Mouse (Mus musculus): ENCODE results near the gene Pdyn. TPM values are rescaled to one million over a fixed set of nuclear protein-coding genes. Genes with fewer than 3 reads are reported as not detected.

Gene Pdyn
- 0.92 and 1.2 TPM in 2 replicates for polyA plus RNA-seq (2015; fragmentation: Nextera tagmentation; extraction: Ambion mirVana)

DNA sequence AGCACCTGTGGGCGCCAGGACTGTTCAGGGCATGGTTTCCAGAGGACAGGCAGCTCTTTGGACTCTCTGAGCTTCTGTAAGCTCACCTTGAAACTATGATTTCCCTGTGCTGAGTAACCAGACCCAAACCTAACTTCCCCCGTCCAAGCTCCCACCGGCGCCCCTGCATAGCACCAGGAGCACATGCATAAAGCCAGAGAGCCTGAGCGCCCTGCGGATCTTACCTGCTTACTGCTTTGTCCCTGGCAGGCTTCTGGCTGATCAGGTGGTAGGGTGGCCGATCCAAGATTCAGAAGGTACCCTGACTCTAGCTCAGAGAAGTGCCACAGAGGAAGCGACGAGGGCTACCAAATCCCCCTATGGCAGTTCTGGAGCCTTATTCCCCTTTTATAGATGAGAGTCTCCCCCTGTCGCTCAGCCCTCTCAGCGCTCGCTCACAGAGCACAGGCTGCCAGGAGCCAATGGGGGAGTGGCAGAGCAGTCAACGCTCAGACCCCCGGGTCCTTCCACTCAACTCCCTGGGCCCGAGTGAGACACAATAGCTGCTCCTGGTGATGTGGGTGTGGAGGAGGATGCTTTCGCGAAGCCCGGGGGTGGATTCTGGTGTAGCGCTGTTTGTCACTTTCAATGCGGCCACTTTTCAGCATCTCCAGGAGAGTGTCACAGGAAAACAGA, at the start of gene Pdyn:
TSS of gene Pdyn (minus strand) at position 361 of the 675 bp plus-strand sequence.
- H3K4me3 ChIP-seq (ENCODE audit: low read length): no peak within 1 kb of the TSS
- H3K27me3 ChIP-seq (replicated peaks; ENCODE audit: control insufficient read depth, insufficient read depth, low read length): peaks cover 18% of the 10 kb centered on the region
- no peak within 1 kb of the TSS for H3K27ac ChIP-seq (ENCODE audit: low read length)
- no peaks in the 10 kb centered on the region for H3K36me3 ChIP-seq (ENCODE audit: control insufficient read depth, insufficient read depth, low read length)
- no peak within 1 kb of the TSS for H3K4me2 ChIP-seq (ENCODE audit: low read depth, low read length)
- no peaks in the 10 kb centered on the region for H3K4me1 ChIP-seq (ENCODE audit: control insufficient read depth, insufficient read depth, low read length)
- ATAC-seq: no peak
- no peaks in the 10 kb centered on the region for H3K9me3 ChIP-seq (ENCODE audit: control insufficient read depth, low read length)
- H3K9ac ChIP-seq (ENCODE audit: low read depth, low read length): no peak within 1 kb of the TSS
- 8% methylated on average over 20 of the region's 20 CpGs for WGBS

DNA sequence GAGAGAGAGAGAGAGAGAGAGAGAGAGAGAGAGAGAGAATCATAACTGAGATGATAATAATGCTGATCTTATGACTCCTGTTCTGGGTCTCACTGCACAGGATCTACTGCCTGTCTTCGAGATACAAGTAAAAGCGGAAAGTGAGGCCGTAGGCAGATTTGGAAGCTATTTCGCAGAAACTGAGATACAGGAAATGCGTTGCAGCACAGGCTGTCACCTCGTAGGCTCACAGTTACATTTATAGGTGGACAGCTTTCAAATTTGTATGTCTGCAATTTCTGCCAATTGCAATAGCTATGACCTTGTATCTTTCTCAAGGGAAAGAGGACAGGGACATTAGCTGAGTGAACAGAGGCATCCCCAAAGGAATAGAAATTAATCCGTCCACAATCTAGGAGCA, 42.4 kb upstream of the Pdyn start:
- ATAC-seq: no peak
- H3K36me3 ChIP-seq (ENCODE audit: control insufficient read depth, insufficient read depth, low read length): no peaks in the 10 kb centered on the region
- no peaks in the 10 kb centered on the region for H3K27me3 ChIP-seq (replicated peaks; ENCODE audit: control insufficient read depth, insufficient read depth, low read length)
- H3K4me1 ChIP-seq (ENCODE audit: control insufficient read depth, insufficient read depth, low read length): no peaks in the 10 kb centered on the region
- 87% methylated on average over 7 of the region's 7 CpGs for WGBS
- H3K4me2 ChIP-seq (ENCODE audit: low read depth, low read length): no peak overlapping the region
- no peak overlapping the region for H3K9ac ChIP-seq (ENCODE audit: low read depth, low read length)
- H3K9me3 ChIP-seq (ENCODE audit: control insufficient read depth, low read length): no peaks in the 10 kb centered on the region
- no peak overlapping the region for H3K27ac ChIP-seq (ENCODE audit: low read length)
- no peak overlapping the region for H3K4me3 ChIP-seq (ENCODE audit: low read length)

DNA sequence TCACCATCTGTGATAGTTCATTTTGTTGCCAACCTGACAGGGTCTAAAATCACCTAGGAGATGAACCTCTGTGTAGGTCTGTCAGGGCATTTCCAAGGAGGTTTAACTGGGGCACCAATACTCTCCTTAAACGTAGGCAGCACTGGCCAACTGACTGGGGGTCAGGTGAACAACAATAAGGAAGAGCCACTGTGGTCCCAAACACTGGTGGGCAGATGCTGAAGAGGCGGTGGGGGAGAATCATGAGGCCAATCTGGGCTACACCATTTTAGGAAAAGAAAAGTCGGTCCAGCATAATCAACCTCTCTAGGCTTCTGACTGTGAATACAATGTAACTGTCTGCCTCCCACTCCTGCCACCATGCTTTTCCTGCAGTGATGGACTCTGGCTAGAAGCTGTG, 40.9 kb upstream of the Pdyn start:
- Histone ChIP-seq H3K27ac (ENCODE audit: low read length) (no peak overlapping the region), H3K27me3 (replicated peaks; ENCODE audit: control insufficient read depth, insufficient read depth, low read length) (no peaks in the 10 kb centered on the region), H3K4me3 (ENCODE audit: low read length) (no peak overlapping the region), H3K4me1 (ENCODE audit: control insufficient read depth, insufficient read depth, low read length) (no peaks in the 10 kb centered on the region), H3K4me2 (ENCODE audit: low read depth, low read length) (no peak overlapping the region), H3K9me3 (ENCODE audit: control insufficient read depth, low read length) (no peaks in the 10 kb centered on the region), H3K9ac (ENCODE audit: low read depth, low read length) (no peak overlapping the region), H3K36me3 (ENCODE audit: control insufficient read depth, insufficient read depth, low read length) (no peaks in the 10 kb centered on the region)
- 85% methylated on average over 3 of the region's 3 CpGs for WGBS
- no peak for ATAC-seq

DNA sequence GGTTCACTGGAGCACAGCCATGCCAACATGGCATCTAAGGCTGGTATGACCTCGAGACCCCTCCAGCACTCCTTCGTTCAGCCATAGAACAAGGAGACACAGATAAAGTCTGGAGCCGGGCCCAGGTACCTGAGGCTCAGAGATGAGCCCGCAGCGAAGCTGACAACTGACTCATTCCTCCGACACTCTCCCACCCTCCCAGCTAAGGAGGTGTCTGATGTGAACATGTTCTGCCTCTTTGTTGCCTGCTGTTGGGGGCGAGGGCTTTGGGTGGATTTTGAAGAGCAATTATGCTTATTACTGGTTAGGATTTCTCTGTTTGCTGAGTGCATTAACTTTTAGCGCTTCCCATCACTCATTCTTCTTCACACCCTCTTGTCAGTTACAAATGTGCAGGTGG, 34.4 kb upstream of the Pdyn start:
- Histone ChIP-seq H3K9me3 (ENCODE audit: control insufficient read depth, low read length) (no peaks in the 10 kb centered on the region), H3K27ac (ENCODE audit: low read length) (no peak overlapping the region), H3K27me3 (replicated peaks; ENCODE audit: control insufficient read depth, insufficient read depth, low read length) (no peaks in the 10 kb centered on the region), H3K4me2 (ENCODE audit: low read depth, low read length) (no peak overlapping the region), H3K9ac (ENCODE audit: low read depth, low read length) (no peak overlapping the region), H3K4me1 (ENCODE audit: control insufficient read depth, insufficient read depth, low read length) (no peaks in the 10 kb centered on the region), H3K4me3 (ENCODE audit: low read length) (no peak overlapping the region), H3K36me3 (ENCODE audit: control insufficient read depth, insufficient read depth, low read length) (no peaks in the 10 kb centered on the region)
- no peak for ATAC-seq
- 73% methylated on average over 8 of the region's 8 CpGs for WGBS

DNA sequence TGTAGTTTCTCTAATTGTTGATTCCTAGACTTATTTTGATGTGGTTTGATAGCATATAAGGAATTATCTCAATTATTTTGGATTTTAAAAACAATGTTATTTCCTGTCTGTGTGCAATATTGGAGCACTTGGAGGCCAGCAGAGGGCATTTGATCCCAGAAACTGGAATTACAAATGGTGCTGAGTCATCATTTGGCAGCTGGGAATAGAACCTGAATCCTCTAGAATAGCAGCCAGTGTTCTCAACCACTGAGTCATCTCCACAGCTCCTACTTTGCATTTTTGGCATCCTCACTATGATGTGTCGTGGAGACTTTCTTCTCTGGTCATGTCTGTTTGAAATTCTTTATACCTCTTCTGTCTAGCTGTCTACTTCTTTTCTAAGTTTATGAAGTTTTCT, 30.0 kb upstream of the Pdyn start:
- Histone ChIP-seq H3K4me3 (ENCODE audit: low read length) (no peak overlapping the region), H3K36me3 (ENCODE audit: control insufficient read depth, insufficient read depth, low read length) (no peaks in the 10 kb centered on the region), H3K9me3 (ENCODE audit: control insufficient read depth, low read length) (no peaks in the 10 kb centered on the region), H3K27me3 (replicated peaks; ENCODE audit: control insufficient read depth, insufficient read depth, low read length) (no peaks in the 10 kb centered on the region), H3K9ac (ENCODE audit: low read depth, low read length) (no peak overlapping the region), H3K4me2 (ENCODE audit: low read depth, low read length) (no peak overlapping the region), H3K4me1 (ENCODE audit: control insufficient read depth, insufficient read depth, low read length) (no peaks in the 10 kb centered on the region), H3K27ac (ENCODE audit: low read length) (no peak overlapping the region)
- no peak for ATAC-seq
- WGBS: 90% methylated on average over 1 of the region's 1 CpGs

DNA sequence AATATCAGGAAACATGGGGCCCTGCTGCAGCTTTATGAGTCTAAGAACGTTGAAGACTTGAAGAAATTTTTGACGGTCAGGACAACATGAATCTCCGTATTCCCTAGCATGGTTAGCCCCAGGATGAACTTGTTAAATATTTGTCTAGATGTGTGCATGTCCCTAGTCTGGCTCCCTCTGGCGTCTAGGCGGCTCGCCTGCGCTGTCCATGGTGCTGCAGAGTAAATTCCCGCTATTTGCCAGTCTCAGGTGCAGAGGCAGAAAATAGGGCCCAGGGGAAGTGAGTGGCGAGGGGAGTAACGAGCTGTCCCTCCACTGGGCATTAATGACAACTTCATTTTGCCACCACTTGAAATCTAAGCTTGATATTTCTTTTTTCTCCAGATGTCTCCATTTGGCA, 16.0 kb upstream of the Pdyn start:
- no peaks in the 10 kb centered on the region for H3K9me3 ChIP-seq (ENCODE audit: control insufficient read depth, low read length)
- H3K9ac ChIP-seq (ENCODE audit: low read depth, low read length): no peak overlapping the region
- H3K4me1 ChIP-seq (ENCODE audit: control insufficient read depth, insufficient read depth, low read length): no peaks in the 10 kb centered on the region
- H3K27ac ChIP-seq (ENCODE audit: low read length): no peak overlapping the region
- no peak for ATAC-seq
- 13% methylated on average over 10 of the region's 10 CpGs for WGBS
- H3K27me3 ChIP-seq (replicated peaks; ENCODE audit: control insufficient read depth, insufficient read depth, low read length): no peaks in the 10 kb centered on the region
- H3K4me3 ChIP-seq (ENCODE audit: low read length): no peak overlapping the region
- no peak overlapping the region for H3K4me2 ChIP-seq (ENCODE audit: low read depth, low read length)
- no peaks in the 10 kb centered on the region for H3K36me3 ChIP-seq (ENCODE audit: control insufficient read depth, insufficient read depth, low read length)

DNA sequence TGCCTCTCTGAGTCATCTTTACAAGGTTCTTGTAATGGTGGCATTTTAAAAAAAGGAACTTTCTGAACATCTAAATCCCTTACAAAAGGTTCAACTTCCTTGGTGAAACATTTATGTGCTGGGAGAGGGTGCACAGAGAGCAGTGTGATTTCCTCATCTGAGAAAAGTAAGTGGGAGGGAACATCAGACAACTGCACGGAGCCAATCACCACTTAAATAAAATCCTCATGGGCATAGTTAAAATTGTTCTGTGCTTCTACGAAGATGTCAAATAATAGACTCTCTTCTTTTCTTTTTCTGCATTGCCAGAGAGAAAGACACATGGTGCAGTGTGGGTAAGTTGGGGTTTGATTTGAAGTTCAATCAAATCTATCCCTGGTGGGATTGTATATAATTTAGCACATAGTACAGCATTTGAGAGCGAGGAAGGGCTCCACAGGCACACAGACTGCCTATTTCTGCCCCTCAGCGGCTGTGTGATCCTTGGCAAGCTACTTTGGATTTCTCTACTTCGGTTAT, 13.4 kb upstream of the Pdyn start:
- WGBS: 72% methylated on average over 5 of the region's 5 CpGs
- no peaks in the 10 kb centered on the region for H3K27me3 ChIP-seq (replicated peaks; ENCODE audit: control insufficient read depth, insufficient read depth, low read length)
- no peaks in the 10 kb centered on the region for H3K36me3 ChIP-seq (ENCODE audit: control insufficient read depth, insufficient read depth, low read length)
- no peaks in the 10 kb centered on the region for H3K9me3 ChIP-seq (ENCODE audit: control insufficient read depth, low read length)
- H3K4me2 ChIP-seq (ENCODE audit: low read depth, low read length): no peak overlapping the region
- no peak overlapping the region for H3K27ac ChIP-seq (ENCODE audit: low read length)
- H3K9ac ChIP-seq (ENCODE audit: low read depth, low read length): no peak overlapping the region
- H3K4me1 ChIP-seq (ENCODE audit: control insufficient read depth, insufficient read depth, low read length): no peaks in the 10 kb centered on the region
- no peak for ATAC-seq
- H3K4me3 ChIP-seq (ENCODE audit: low read length): no peak overlapping the region

DNA sequence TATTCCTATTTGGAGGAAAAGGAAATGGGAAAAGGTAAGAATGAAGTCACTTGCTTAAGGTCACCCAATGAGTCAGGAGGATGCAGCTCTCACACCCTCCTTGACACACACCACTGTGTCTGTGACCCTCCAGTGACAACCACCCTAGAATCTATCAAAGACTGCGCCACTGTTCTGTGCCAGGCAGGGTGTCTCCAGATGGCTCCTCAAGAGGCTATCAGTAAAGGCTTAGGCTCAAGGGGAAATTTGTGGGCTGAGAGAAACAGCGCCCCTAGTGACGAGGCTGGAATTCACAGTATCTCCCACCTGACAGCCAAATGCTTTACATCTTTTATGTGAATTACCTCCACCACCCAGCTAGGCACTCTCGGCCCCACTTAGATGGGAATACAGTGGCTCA, 3.6 kb downstream of the Pdyn start:
- Histone ChIP-seq H3K27ac (ENCODE audit: low read length) (no peak overlapping the region), H3K27me3 (replicated peaks; ENCODE audit: control insufficient read depth, insufficient read depth, low read length) (peaks cover 18% of the 10 kb centered on the region), H3K9ac (ENCODE audit: low read depth, low read length) (no peak overlapping the region), H3K9me3 (ENCODE audit: control insufficient read depth, low read length) (no peaks in the 10 kb centered on the region), H3K4me2 (ENCODE audit: low read depth, low read length) (no peak overlapping the region), H3K4me1 (ENCODE audit: control insufficient read depth, insufficient read depth, low read length) (no peaks in the 10 kb centered on the region), H3K4me3 (ENCODE audit: low read length) (no peak overlapping the region), H3K36me3 (ENCODE audit: control insufficient read depth, insufficient read depth, low read length) (no peaks in the 10 kb centered on the region)
- WGBS: 7% methylated on average over 4 of the region's 4 CpGs
- ATAC-seq: no peak

DNA sequence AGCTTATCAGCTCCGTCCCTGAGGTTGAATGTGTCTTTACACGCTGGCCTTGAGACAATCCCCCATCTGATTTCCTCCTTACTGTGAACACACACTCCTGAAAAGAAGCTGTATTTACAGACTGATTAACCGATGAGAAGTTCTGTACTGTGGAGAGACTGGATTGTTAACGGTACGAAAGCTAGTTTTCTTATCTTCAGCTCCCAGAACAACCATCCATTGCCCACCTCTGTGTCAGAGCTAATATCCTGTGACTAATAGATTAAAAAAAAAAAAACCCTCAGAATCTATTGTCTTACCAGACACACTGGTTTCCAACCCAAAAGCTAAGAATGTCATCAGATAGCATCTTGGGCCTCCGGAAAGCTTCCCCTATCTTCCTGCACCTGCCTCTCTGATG, 5.3 kb downstream of the Pdyn start:
- Histone ChIP-seq H3K36me3 (ENCODE audit: control insufficient read depth, insufficient read depth, low read length) (no peaks in the 10 kb centered on the region), H3K4me2 (ENCODE audit: low read depth, low read length) (no peak overlapping the region), H3K4me1 (ENCODE audit: control insufficient read depth, insufficient read depth, low read length) (no peaks in the 10 kb centered on the region), H3K9me3 (ENCODE audit: control insufficient read depth, low read length) (no peaks in the 10 kb centered on the region), H3K9ac (ENCODE audit: low read depth, low read length) (no peak overlapping the region), H3K27ac (ENCODE audit: low read length) (no peak overlapping the region), H3K4me3 (ENCODE audit: low read length) (no peak overlapping the region), H3K27me3 (replicated peaks; ENCODE audit: control insufficient read depth, insufficient read depth, low read length) (peaks cover 7% of the 10 kb centered on the region)
- no peak for ATAC-seq
- WGBS: 44% methylated on average over 6 of the region's 6 CpGs

DNA sequence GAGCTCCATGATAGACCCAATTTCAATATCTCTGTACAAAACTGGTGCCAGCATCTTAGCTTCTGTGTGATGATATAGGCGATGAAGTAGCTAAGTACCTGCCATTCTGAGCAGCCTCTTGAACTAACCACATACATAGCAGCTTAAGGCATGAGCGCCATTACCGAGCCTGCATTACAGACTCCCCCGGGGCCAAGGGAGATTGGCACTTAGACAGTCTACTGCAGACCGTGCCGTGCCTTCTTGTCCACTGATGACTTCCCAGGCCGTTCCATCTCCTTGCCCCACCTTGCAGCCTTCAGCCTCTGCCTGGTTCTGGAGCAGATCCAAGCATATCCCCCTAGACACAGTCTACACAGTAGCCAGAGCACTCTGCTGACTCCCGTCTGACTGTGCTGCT, 7.0 kb downstream of the Pdyn start:
- H3K36me3 ChIP-seq (ENCODE audit: control insufficient read depth, insufficient read depth, low read length): no peaks in the 10 kb centered on the region
- 81% methylated on average over 8 of the region's 8 CpGs for WGBS
- no peaks in the 10 kb centered on the region for H3K9me3 ChIP-seq (ENCODE audit: control insufficient read depth, low read length)
- ATAC-seq: no peak
- no peak overlapping the region for H3K4me2 ChIP-seq (ENCODE audit: low read depth, low read length)
- no peaks in the 10 kb centered on the region for H3K27me3 ChIP-seq (replicated peaks; ENCODE audit: control insufficient read depth, insufficient read depth, low read length)
- no peaks in the 10 kb centered on the region for H3K4me1 ChIP-seq (ENCODE audit: control insufficient read depth, insufficient read depth, low read length)
- H3K4me3 ChIP-seq (ENCODE audit: low read length): no peak overlapping the region
- H3K9ac ChIP-seq (ENCODE audit: low read depth, low read length): no peak overlapping the region
- H3K27ac ChIP-seq (ENCODE audit: low read length): no peak overlapping the region

Measured in intestine, embryonic 16.5 days (tissue).